Mouse (Mus musculus): ENCODE results near the gene Xkr7. TPM values are rescaled to one million over a fixed set of nuclear protein-coding genes. Genes with fewer than 3 reads are reported as not detected.
A peak's percentile ranks its signal among the peaks of the same experiment; 100 is the strongest.

Xkr7 gene
- polyA plus RNA-seq, 1 experiment from 2014 or later: 0.95 TPM

- H3K36me3 ChIP-seq (replicated peaks): peaks cover 16% of the 10 kb centered on the region
- WGBS: 44% methylated on average over 8 of the region's 8 CpGs
- peaks cover 12% of the 10 kb centered on the region for H3K27me3 ChIP-seq
- H3K4me2 ChIP-seq: peak overlapping the region; percentile 98
- H3K4me1 ChIP-seq: peaks cover 10% of the 10 kb centered on the region
- H3K9ac ChIP-seq: no peak overlapping the region
- no peak overlapping the region for H3K4me3 ChIP-seq (replicated peaks)
- H3K27ac ChIP-seq: no peak overlapping the region
- ATAC-seq (ENCODE audit: low FRiP score): no peak
- no peaks in the 10 kb centered on the region for H3K9me3 ChIP-seq
Observed at GRCm38 (mm10) chr2:153015804-153016203, 15.8 kb upstream of the Xkr7 start.

GRCm38 (mm10) chr2:153016786-153017185 is 14.9 kb upstream of the Xkr7 start:
- Histone ChIP-seq H3K4me2 (no peak overlapping the region), H3K27me3 (peaks cover 12% of the 10 kb centered on the region), H3K9ac (no peak overlapping the region), H3K4me3 (replicated peaks) (no peak overlapping the region), H3K4me1 (peaks cover 10% of the 10 kb centered on the region), H3K27ac (no peak overlapping the region), H3K36me3 (replicated peaks) (0 out of 2 replicates have a peak, but pooled peaks cover 6% of the 10 kb centered on the region), H3K9me3 (no peaks in the 10 kb centered on the region)
- 46% methylated on average over 5 of the region's 5 CpGs for WGBS
- no peak for ATAC-seq (ENCODE audit: low FRiP score)

GRCm38 (mm10) chr2:153019355-153019754 is 12.3 kb upstream of the Xkr7 start:
- H3K36me3 ChIP-seq (replicated peaks): no peaks in the 10 kb centered on the region
- H3K9ac ChIP-seq: no peak overlapping the region
- peaks cover 5% of the 10 kb centered on the region for H3K4me1 ChIP-seq
- H3K4me2 ChIP-seq: no peak overlapping the region
- no peak overlapping the region for H3K27ac ChIP-seq
- no peak overlapping the region for H3K4me3 ChIP-seq (replicated peaks)
- no peak for ATAC-seq (ENCODE audit: low FRiP score)
- H3K9me3 ChIP-seq: no peaks in the 10 kb centered on the region
- H3K27me3 ChIP-seq: peaks cover 14% of the 10 kb centered on the region
- WGBS: 89% methylated on average over 3 of the region's 3 CpGs

- no peaks in the 10 kb centered on the region for H3K36me3 ChIP-seq (replicated peaks)
- 58% methylated on average over 3 of the region's 3 CpGs for WGBS
- H3K4me3 ChIP-seq (replicated peaks): no peak overlapping the region
- no peak overlapping the region for H3K4me2 ChIP-seq
- no peaks in the 10 kb centered on the region for H3K9me3 ChIP-seq
- H3K4me1 ChIP-seq: no peaks in the 10 kb centered on the region
- H3K27ac ChIP-seq: no peak overlapping the region
- no peak for ATAC-seq (ENCODE audit: low FRiP score)
- peaks cover 18% of the 10 kb centered on the region for H3K27me3 ChIP-seq
- H3K9ac ChIP-seq: no peak overlapping the region
Observed at GRCm38 (mm10) chr2:153021163-153021562, 10.5 kb upstream of the Xkr7 start.

GRCm38 (mm10) chr2:153022855-153023254 is 8.8 kb upstream of the Xkr7 start:
- no peaks in the 10 kb centered on the region for H3K36me3 ChIP-seq (replicated peaks)
- H3K4me3 ChIP-seq (replicated peaks): no peak overlapping the region
- H3K27ac ChIP-seq: no peak overlapping the region
- no peak for ATAC-seq (ENCODE audit: low FRiP score)
- H3K4me2 ChIP-seq: no peak overlapping the region
- whole genome bisulfite sequencing: 71% methylated on average over 4 of the region's 4 CpGs
- no peak overlapping the region for H3K9ac ChIP-seq
- no peaks in the 10 kb centered on the region for H3K9me3 ChIP-seq
- H3K4me1 ChIP-seq: no peaks in the 10 kb centered on the region; the same call in 1 of the 2 replicates
- H3K27me3 ChIP-seq: peaks cover 17% of the 10 kb centered on the region

GRCm38 (mm10) chr2:153026052-153026451 is 5.6 kb upstream of the Xkr7 start:
- no peak for ATAC-seq (ENCODE audit: low FRiP score)
- H3K4me2 ChIP-seq: no peak overlapping the region
- no peak overlapping the region for H3K27ac ChIP-seq
- H3K27me3 ChIP-seq: peaks cover 43% of the 10 kb centered on the region
- WGBS: 85% methylated on average over 7 of the region's 7 CpGs
- H3K4me1 ChIP-seq: peaks cover 6% of the 10 kb centered on the region; the same call in 1 of the 2 replicates
- H3K9ac ChIP-seq: no peak overlapping the region
- no peaks in the 10 kb centered on the region for H3K9me3 ChIP-seq
- no peaks in the 10 kb centered on the region for H3K36me3 ChIP-seq (replicated peaks)
- no peak overlapping the region for H3K4me3 ChIP-seq (replicated peaks)

- H3K4me3 ChIP-seq (replicated peaks): no peak overlapping the region
- no peak overlapping the region for H3K4me2 ChIP-seq
- H3K27me3 ChIP-seq: peaks cover 57% of the 10 kb centered on the region
- no peak overlapping the region for H3K9ac ChIP-seq
- 69% methylated on average over 4 of the region's 4 CpGs for WGBS
- no peak for ATAC-seq (ENCODE audit: low FRiP score)
- H3K27ac ChIP-seq: no peak overlapping the region
- peaks cover 19% of the 10 kb centered on the region for H3K4me1 ChIP-seq
- no peaks in the 10 kb centered on the region for H3K9me3 ChIP-seq
- no peaks in the 10 kb centered on the region for H3K36me3 ChIP-seq (replicated peaks)
Observed at GRCm38 (mm10) chr2:153027501-153027900, 4.2 kb upstream of the Xkr7 start.

GRCm38 (mm10) chr2:153030422-153030821 is 1.2 kb upstream of the Xkr7 start:
- Histone ChIP-seq H3K4me1 (peaks cover 31% of the 10 kb centered on the region), H3K9ac (no peak overlapping the region), H3K9me3 (no peaks in the 10 kb centered on the region), H3K4me2 (no peak overlapping the region), H3K36me3 (replicated peaks) (no peaks in the 10 kb centered on the region), H3K27me3 (peaks cover 68% of the 10 kb centered on the region), H3K4me3 (replicated peaks) (no peak overlapping the region), H3K27ac (no peak overlapping the region)
- no peak for ATAC-seq (ENCODE audit: low FRiP score)
- 25% methylated on average over 4 of the region's 4 CpGs for WGBS

- Histone ChIP-seq H3K9me3 (no peaks in the 10 kb centered on the region), H3K4me1 (peaks cover 31% of the 10 kb centered on the region), H3K9ac (peak overlapping the region; percentile 64), H3K27me3 (peaks cover 72% of the 10 kb centered on the region), H3K27ac (peak overlapping the region; percentile 53; the same call in 1 of the 2 replicates), H3K4me3 (replicated peaks) (peak overlapping the region; percentile 61), H3K4me2 (peak overlapping the region; percentile 81), H3K36me3 (replicated peaks) (no peaks in the 10 kb centered on the region)
- ATAC-seq (ENCODE audit: low FRiP score): peak; percentile 78
- WGBS: 2% methylated on average over 48 of the region's 58 CpGs
Observed at GRCm38 (mm10) chr2:153032083-153032842, 611 bp downstream of the Xkr7 start.

GRCm38 (mm10) chr2:153032973-153033372 is 1.3 kb downstream of the Xkr7 start:
- WGBS: 6% methylated on average over 4 of the region's 4 CpGs
- Histone ChIP-seq H3K27ac (no peak overlapping the region), H3K9me3 (no peaks in the 10 kb centered on the region), H3K4me2 (peak overlapping the region; percentile 81), H3K27me3 (peaks cover 73% of the 10 kb centered on the region), H3K4me3 (replicated peaks) (peak overlapping the region; percentile 61), H3K9ac (no peak overlapping the region), H3K36me3 (replicated peaks) (no peaks in the 10 kb centered on the region), H3K4me1 (peaks cover 31% of the 10 kb centered on the region)
- ATAC-seq (ENCODE audit: low FRiP score): no peak

- no peak overlapping the region for H3K9ac ChIP-seq
- peak overlapping the region; percentile 61 for H3K4me3 ChIP-seq (replicated peaks)
- peaks cover 77% of the 10 kb centered on the region for H3K27me3 ChIP-seq
- H3K4me1 ChIP-seq: peaks cover 35% of the 10 kb centered on the region
- H3K36me3 ChIP-seq (replicated peaks): no peaks in the 10 kb centered on the region
- H3K27ac ChIP-seq: no peak overlapping the region
- H3K4me2 ChIP-seq: peak overlapping the region; percentile 81
- H3K9me3 ChIP-seq: no peaks in the 10 kb centered on the region
- no peak for ATAC-seq (ENCODE audit: low FRiP score)
- WGBS: 65% methylated on average over 5 of the region's 5 CpGs
Observed at GRCm38 (mm10) chr2:153033545-153034230, 2.0 kb downstream of the Xkr7 start.

GRCm38 (mm10) chr2:153036690-153037089 is 5.0 kb downstream of the Xkr7 start:
- Histone ChIP-seq H3K4me2 (no peak overlapping the region), H3K36me3 (replicated peaks) (no peaks in the 10 kb centered on the region), H3K4me3 (replicated peaks) (no peak overlapping the region), H3K9ac (no peak overlapping the region), H3K9me3 (no peaks in the 10 kb centered on the region), H3K27ac (no peak overlapping the region), H3K27me3 (peaks cover 48% of the 10 kb centered on the region), H3K4me1 (peaks cover 23% of the 10 kb centered on the region)
- WGBS: 7% methylated on average over 2 of the region's 2 CpGs
- ATAC-seq (ENCODE audit: low FRiP score): no peak
